Mouse (Mus musculus) kidney, postnatal 25 days (tissue): ENCODE measurements around the gene Evi2.

Experiments used
- DNase-seq, 2 experiments: peaks; one replicate each; pipeline ENCODE4 v3.0.0; 2021; ENCODE audit warnings: mixed read lengths in 2 of 2

The Evi2 gene

DNA sequence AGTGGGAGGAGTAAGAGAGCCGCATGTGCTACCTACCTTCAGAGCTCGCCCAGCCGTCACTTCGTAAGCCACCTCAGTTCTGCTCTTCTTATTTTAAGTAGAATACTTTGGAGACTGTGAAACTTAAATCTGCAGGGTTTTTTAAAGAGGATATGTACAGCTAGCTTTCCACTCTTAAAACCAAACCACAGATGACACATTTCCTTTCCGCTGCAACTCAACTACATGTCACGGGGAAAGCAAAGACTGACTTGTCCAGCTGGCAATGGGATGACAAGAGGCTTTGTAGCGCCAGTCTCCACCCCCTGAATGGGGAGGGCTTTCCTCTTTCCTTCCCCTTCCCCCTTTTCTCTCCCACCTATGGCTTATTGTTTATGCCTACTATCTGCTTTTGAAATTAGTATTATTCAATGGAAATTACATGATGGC lies at the start of gene Evi2, which contains the start of gene Evi2a:
TSS of gene Evi2 (minus strand) at position 257 of the 429 bp plus-strand sequence.
TSS of gene Evi2a (minus strand) at position 277 of the 429 bp plus-strand sequence.
- DNase-seq: no peak

DNA sequence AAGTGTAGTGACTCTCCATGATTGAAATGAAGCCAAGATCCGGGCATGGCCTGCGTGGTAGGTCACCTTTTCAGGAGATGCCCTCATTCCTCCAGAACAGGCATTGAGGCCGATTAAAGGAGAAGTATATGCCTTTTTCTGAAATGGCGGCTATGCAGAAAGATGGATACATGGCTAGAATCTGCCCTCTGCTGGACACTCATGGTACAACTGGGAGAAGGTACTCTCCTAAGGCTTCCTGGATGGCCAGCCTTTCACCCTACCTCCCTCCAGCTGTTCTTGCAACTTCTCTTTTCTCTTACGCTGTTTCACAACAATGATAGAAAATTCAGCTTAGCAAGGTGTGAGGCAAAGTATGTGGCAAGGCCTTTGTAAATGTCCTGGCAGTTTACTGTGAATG lies 47.4 kb upstream of the Evi2 start:
- DNase-seq: peak; percentile 73 to 89

DNA sequence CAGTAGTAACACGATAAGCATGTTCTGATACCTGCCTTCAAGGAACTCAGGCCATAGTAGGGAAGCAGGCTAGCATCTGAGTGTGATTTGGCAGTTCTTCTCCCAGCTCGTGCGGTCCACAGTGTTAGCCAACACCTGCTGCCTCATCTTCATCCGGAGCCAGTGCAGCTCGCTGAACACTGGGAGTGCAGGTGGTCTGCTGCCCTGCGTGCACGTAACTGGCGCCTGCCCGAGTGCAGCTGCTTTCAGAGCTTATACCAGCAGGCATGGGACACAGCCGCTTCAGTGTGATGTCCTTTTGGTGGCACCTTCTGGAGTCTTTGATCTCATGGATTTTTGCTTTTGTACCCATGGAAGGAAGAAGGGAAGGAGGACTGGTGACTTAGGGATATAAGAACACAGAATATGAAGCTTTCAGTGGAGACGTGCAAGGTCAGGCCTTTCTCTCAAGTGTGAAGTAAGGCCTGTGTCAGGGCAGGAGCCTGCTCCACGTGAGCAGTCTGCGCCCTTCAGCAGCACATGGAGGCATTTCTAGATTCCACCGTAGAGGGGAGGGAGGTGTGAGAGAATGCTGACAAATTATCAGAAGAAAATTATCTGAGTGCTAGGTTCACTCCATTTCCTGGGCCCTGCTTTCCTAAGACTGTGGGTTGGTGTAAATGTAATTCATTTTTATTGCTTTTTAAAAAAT lies 45.1 kb upstream of the Evi2 start:
- DNase-seq: no peak

DNA sequence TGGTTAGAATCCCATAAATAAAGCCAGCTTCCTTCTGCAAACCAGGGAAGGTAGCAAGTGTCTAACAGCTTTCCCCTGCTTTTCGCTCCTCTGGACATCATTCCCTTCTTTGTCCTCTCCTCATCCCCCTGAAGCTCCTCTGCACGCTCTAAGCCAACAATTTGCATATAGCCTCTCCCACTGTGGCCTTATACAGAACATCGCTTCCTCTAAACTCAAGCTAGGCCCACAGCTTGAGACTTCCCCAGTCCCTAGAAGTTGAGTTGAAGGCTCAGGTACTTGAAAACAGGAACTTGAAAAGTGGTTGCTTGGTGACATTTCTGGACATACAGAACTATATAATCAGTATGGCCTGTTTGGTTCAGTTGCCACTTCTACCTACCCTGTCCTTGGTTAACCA lies 43.4 kb upstream of the Evi2 start:
- no peak for DNase-seq

DNA sequence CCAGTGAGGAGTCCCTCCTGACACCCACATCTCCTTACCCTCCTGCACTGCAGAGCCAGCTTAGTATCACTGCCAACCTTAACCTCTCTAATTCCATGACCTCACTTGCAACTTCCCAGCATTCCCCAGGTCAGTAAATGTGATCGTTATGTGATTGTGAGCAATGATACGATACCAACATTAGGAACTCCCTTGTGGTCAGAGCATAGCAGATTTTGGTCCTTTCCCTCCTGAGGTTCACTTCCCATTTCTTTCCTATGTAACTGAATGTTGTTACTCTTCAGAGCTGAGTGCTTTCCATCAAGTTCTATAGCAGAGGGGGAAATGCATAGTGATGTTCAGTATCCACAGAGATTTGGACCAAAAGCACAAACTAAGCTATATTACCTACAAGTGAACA lies 39.9 kb upstream of the Evi2 start:
- DNase-seq: no peak

DNA sequence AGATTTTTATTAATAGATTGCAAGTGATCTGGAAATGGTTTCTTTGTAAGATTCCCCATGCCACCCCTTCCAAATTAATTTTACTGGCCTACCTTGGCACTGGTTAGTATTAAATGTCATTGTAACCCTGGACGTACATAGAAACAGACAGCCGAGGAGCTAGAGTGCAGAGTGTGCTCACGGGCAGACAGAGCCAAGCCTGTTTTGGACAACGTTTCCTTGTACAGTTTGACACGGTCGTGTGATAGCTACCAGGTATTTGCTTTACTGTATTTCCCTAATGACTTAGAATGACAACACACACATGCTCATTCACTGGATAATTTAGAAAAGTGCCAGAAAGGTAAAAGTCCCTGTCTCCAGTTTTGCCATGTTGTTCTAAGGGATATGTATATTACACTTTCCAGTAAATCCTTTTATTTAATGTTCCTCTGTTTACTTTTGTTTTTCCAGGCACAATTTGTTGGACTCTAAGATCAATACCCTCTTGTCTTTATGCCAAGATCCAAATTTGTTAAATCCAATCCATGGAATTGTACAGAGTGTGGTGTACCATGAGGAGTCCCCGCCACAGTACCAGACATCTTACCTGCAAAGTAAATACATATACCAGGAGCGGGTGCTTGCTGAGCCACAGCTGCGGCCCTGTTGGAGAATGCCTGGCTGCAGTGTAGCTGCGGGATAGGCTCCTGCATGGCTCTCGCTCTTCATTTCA lies 38.0 kb upstream of the Evi2 start:
- no peak for DNase-seq

DNA sequence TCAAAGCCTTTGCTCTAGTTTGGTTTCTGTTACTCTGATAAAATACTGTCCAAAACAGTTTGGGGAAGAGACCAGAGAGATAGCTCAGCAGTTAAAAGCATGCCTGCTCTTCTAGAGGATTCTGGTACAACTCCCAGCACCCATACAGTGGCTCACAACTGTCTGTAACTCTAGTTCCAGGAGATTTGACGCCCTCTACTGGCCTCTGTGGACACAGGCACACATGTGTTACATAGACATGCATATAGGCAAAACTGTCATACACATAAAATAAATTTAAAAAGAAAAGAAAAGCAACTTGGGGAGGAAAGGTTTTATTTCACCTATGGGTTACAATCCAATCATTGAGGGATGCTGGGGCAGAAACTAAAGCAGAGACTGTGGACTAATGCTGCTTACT lies 36.6 kb upstream of the Evi2 start:
- DNase-seq: no peak

DNA sequence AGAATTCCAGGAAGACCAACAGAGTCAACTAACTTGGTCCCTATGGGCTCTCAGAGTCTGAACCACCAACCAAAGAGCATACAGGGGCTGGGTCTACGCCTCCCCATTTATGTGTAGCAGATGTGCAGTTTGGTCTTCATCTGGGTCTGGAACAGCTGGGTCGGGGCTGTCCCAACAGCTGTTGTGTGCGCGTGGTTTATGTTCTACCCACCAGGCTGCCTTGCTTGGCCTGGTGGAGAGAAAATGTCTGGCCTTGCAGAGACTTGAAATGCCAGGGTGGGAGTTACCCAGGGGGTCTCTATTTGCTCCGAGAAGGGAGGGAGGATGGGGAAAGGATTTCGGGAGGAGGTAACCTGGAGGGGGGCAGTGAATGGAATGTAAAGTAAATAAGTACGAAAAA lies 33.1 kb upstream of the Evi2 start:
- DNase-seq: no peak

DNA sequence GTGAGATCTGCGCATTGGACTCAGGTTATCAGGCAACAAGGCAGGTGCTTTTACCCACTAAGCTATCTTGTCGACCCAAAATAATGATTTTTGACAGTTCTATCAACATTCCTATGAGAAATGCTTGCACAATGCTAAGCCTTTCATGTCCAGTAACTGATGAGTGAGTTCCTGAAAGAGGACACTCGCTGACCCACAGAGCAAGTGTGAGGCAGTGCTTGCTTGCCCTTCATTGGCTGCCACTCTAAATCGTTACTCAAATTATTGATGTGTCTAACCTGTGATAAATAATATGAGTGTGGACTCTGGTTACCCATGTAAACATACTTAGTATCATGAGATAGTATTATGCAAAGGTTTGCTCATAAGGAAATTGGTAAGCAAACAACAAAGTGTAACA lies 30.1 kb upstream of the Evi2 start:
- DNase-seq: no peak

DNA sequence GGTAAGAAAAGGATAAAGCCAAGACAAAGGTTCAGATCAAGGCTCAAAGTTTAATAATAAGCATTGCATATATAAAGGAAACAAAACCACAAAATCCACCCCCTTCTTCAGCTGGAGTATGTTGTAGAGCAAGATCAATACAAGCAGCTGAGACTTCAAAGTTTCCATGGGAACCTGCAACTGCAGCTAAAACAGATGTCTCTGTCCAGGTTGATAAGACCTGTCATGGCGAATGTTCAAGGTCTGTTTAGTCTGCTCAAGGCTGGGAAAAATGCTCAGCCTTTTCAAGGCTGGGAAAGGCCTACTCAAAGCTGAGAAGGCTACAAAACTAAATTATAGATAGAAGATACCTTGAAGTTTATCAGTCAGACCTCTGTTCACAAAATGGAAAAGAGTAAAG lies 22.2 kb upstream of the Evi2 start:
- DNase-seq: no peak

DNA sequence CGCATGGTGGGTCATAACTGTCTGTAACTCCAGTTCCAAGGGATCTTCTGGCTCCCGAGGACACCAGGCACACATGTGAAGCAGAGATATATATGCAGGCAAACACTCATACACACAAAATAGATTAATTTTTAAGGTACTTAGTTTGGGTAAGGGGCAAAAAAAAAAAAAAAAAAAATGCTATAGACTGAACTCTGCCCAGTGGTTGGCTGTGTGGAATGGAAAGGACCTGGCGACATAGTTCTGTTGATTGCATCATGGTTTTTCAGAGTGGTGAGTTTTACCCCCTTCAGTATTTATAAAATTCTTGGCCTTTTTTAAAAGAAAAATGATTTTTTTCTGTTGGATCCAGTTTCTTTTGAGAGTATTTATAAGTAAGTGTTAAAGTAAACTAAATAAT lies 5.9 kb upstream of the Evi2 start:
- DNase-seq: no peak

DNA sequence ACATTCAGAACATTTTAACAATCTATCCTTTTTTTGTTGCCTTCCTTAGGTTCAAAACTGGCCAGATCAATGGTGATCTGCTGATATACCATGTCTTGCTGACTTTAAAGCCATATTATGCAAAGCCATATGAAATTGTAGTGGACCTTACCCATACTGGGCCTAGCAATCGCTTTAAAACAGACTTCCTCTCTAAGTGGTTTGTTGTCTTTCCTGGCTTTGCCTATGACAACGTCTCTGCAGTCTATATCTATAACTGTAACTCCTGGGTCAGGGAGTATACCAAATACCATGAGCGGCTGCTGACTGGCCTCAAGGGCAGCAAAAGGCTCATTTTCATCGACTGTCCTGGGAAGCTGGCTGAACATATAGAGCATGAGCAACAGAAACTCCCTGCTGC lies 5.2 kb upstream of the Evi2 start:
- DNase-seq: no peak

DNA sequence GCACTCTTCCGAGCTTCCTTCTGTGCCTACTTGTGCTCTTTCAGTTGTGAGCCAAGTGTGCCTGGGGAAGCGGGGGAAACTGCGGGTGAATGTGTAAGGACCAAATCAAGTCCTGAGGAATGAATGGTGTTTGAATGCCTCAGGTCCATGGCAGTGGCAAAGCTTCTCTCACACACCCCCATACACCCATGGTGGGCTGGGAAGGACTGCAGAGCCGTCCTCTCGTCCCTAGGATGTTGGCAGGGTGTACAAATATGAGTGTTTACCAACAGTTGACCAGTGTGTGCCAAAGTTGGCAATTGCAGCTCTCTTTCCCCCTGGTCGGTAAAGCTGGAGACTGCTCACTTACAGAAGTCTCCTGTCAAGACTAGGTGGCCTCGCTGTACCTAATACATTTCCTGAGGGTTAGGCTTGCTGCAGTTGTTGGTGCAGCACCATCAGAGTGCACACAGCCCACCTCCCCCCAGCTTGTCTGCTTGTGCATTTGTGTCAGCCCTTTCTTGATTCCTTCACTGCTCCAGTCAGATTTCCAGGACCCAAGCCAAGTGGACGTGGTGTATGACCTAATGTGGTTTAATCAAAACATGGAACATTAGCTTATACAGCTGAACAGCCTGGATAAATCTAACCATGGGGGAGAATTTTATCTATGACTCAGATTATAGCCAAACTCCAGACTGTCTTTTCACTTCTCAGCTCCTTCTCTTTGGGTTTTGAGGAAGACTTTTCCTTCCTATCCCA lies 3.7 kb upstream of the Evi2 start:
- peak; percentile 34 to 40 for DNase-seq

DNA sequence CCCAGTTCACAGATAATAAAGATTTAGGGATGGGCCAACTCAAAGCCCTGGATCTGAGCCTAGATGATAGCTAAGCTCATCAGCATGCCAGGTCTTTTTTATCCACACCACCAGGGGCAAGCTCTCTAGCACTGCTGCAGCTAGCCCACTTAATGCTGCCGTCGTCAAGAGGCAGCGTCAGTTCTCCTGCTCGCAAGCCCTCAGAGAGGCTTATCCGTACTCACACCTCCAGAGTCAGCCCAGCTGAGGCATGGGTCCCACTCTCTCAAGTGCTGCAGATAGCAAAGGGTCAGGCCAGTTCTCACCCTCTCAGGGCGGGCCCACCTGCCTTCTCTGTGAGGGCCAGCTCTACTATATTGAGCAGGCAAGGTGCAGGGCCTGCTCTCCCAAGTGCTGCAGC lies 2.9 kb upstream of the Evi2 start:
- peak in 1 of 2 experiments; percentile 30 for DNase-seq

DNA sequence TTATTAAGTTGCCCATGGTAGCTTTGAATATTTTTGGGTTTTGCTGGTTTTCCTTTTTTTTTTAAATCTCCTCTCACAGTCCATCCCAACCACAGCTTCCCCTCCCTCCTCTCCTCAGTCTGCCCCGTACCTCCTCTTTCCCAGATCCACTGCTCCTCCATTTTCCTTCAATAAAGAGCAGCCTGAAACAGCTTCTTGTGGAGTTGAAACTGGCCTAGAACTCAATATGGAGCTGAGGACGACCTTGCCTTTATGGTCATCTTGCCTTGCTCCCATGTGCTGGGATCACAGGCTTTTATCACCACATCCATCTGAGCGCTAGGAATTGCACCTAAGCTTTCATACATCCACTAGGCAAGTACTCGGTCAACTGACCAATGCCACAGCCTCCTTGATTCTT lies 1.1 kb upstream of the Evi2 start:
- DNase-seq: no peak

DNA sequence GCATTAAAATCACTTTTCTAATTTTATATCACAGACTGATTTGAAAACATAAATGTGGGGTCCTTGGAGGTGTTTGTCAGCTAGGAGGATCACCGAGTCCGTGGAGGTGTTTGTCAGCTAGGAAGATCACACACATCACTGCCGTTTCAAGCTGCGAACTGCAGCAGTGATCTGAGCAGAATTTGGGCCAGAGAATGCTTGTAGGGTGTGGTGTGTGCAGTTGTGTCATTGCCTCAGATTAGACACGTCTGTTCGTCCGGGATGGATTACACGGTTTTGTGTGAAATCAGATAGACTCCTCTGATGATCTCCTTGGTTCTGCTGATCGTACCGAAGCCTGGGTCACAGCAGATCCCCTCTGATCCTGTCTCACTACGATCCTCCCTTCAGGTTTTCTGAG lies 385 bp upstream of the Evi2 start:
- DNase-seq: no peak

DNA sequence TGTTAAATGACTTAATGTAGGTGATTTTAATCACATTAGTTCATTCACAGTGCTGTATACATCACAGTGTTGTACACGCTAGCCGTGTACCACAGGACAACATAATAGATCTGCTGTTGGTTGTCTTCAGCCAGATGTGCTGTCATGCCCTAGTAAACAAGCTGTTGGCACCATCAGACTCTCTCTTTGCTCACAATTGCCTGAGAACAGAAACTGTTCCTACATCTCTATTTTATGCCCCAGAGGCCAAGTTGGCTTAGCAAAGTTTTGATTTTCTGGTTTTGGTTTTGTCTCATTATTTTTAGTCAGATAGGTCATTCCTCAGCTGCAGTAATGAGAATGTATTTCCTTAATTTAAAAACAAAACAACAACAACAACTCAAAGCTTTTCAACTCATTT lies 653 bp downstream of the Evi2 start:
- DNase-seq: no peak

DNA sequence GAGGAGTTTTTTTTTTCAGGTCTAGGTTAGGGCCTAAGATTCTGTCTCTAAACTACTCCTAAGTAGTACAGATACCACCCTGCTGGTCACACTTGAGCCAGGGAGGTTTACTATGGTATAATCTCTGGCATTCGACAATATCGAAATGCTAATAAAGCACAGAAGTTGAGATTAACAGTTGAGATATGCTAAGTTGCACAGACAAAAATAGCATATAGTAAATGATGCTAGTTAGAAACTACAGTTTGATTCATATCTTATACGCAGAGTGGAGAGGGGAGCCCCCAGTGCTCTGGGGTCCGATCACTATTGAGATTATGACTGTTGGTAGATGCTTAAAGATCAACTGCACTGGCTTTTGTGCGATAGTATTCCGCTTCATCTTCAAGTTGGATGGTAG lies 1.2 kb downstream of the Evi2 start:
- no peak for DNase-seq

DNA sequence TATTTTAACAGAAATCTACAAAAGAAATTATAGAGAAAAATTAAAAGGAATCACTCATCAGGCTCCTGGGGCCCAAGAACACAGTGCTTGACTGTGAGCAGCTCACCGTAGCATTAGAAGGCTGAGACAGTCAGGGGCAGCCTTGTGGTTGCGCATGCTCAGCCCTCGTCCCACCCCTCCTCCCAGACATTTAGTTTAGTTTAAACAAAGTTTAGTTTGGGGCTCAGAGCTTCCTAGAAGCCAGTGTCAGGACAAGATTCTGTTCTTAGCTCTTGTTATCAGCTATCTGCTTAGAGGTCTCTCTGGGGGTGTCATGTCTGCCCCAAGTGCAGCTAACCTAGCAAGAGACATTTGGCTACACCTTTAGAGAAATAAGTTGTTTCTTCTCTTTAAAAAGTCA lies 1.8 kb downstream of the Evi2 start:
- DNase-seq: no peak

DNA sequence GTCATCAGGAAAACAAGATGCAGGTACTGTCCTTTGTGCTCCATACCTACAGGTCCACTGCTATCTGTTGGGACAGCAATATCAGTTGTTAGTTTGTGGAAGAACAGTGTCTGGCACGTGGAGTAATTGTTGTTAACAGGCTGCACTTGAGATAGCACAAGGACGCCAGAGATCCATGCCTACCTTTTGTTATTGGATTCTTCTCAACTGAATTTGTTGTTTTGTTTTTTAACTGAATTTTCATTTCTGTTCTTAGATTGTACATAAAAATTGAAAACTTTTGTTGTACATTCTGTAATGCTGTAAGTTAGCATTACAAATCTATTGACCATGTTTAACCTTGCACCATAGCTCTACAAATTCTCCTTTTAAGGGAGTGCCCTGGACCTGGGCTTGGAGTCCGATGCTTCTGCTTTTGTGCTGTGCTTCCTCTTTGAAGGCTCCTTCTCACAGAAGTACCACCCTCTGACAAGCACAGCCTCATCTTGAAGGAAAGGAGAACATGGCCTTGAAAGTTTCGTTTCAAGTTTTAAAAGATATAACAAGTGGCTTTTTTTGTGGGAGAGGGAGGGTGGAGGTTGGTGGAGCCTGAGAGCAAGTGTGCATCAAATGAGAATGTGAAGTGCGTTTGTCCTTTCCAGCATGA lies 2.5 kb downstream of the Evi2 start:
- no peak for DNase-seq

DNA sequence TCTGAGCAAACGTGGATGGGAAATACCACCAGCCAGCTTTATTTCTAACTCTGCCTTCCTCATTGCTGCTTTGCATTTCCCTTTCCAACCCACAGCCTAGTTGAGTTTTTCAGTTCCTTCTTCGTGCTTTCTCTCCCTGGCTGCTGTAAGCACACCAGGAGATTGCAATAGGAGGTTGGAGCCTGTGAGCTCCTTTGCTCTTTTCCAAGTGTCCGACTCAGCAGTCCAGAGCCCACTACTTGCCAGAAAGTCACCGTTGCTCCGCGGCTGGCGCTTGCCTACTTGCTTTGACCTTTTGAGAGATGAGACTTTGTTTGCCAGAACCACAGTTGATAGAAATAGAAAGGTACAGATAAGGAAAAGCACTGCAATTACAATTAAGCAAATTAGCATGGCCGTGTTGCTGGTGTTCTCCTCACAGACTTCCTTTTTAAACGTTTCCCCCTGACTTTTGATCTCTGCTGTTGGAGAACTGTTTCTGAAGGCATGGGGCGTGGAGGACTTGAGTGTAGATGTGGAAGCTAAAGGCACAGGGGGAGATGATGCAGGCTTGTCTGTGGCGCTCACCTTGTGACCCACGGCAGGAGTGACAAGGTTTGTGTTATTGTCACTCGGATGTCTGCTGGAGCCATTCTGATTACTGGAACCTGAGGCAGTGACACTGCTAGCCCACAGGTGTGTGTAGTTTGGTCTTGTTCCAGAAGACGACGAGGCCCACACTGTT lies 3.2 kb downstream of the Evi2 start:
- peak; percentile 54 to 60 for DNase-seq

DNA sequence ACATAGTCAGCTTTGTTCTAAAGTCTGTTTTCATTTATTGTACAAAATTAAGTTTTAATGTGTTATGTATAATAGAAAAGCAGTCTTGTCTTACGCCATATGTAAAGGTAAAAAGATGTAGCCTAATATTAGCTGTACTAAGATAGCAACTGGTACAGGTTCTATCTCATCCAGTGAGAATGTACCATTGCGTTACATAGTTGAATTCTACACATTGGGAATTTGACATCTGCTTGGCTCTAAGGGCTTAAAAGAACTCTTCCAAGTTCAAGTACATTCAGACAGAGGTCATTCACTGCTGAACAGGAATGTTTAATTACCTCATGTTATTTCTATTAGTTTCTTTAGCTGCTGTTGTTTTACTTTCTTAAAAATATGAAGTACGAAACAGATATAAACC lies 3.8 kb downstream of the Evi2 start:
- no peak for DNase-seq

DNA sequence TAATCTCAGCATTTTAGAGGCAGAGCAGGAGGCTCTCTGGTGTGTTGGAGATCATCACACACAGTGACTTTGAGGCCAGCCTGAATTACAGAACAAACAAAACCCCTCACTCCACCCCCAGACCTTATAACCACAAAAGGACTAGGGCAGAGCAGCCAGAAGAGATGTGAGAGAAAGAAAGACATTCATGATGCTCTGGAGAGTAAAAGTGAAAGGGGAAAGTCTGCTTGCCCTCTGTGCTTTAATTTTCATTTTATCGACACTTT lies 6.1 kb downstream of the Evi2 start:
- DNase-seq: no peak
